Mouse (Mus musculus) kidney, adult 8-10 months (tissue): ENCODE data around the gene Slco2b1.

Source experiments
- DNase-seq, 2 experiments: peaks; one replicate each; pipeline ENCODE4 v3.0.0; 2022

The Slco2b1 gene

GRCm38 (mm10) chr7:99648623-99649022 lies 62.5 kb downstream of the Slco2b1 start:
- DNase-seq, result peak in 1 of 2 experiments; percentile 36

GRCm38 (mm10) chr7:99644701-99645100 lies 66.4 kb downstream of the Slco2b1 start:
- DNase-seq, result no peak

DNA sequence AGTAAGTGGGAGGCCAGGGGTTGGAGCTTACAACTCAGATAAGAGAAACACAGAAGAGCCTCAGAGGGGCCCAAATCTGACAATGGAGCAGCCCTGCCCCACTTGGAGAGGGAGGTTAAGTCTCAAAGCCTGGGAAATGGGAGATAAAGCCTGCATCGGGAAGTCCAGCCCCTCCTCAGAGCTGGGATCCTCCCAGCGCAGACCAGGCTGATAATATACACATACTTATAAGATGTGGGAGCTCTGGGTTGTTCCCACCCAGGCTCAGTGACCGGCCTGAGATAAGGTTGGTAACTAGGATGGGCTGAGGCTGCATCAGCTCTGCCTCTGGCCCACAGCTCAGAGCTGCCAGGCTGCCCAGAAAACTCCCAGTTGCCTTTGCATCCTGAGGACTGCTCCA lies 69.1 kb downstream of the Slco2b1 start:
- DNase-seq, result no peak

DNA sequence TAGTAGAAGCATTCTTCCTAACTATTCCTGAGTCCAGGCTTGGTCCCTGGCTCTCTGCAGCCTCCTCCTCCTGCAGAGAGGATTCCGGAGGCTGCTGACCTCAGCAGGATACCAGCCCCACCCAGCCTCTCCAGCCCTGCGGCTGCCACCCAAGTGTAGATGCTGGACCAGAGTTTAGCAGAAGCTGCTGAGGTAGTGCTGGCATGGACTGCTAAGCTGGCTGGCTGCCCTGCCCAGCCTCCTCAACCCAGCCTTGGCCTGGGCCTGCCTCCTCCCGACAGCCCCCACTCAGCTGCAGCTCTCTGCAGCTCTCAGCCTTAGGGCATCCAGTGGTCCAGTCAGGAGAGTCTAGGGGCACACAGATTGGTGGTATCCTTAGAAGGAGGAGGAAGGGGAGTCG lies 69.9 kb downstream of the Slco2b1 start:
- no peak for DNase-seq

DNA sequence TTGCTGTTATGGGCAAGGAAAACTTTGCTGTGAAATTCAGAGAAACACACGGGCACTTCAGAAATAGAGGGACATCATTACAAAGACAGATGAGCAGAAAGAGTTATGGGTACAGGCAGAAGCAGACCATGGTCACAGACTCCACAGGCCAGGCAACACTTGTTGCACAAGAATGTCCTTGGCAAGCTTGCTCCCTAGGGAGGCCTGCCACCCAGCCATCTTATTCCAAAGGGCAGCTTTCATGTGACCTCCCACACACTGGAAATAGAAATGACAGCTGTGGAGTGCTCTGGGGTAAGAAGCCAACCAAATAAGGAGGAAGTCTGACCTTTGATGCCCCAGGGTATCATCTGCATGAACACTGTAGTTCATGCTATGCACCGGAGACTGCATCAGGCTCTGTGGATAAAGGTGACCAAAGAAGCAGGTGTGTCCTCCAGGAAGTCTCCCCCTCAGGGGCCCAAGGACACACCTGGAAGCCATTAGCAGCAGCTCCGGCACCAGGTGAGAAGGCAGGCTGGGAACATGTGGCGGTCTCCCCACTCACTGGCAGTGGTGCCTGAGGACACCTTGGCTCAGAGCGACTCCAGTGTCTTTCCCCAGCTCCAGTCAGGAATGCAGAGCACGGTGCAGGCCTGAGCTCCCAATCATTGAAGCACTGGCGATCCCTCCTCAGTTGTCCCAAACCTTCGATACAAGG lies 77.0 kb downstream of the Slco2b1 start:
- no peak for DNase-seq

GRCm38 (mm10) chr7:99632286-99632685 lies 78.9 kb downstream of the Slco2b1 start:
- no peak for DNase-seq

GRCm38 (mm10) chr7:99627366-99627765 lies 83.8 kb downstream of the Slco2b1 start:
- no peak for DNase-seq

- peak; percentile 50 to 51 for DNase-seq
Measured at GRCm38 (mm10) chr7:99626376-99627270, 84.5 kb downstream of the Slco2b1 start, which contains the start of gene Tpbgl. Gene Tpbgl (minus strand): TSS chr7:99627103.

- peak; percentile 77 to 79 for DNase-seq
Measured at GRCm38 (mm10) chr7:99625722-99626375, 85.3 kb downstream of the Slco2b1 start.

DNA sequence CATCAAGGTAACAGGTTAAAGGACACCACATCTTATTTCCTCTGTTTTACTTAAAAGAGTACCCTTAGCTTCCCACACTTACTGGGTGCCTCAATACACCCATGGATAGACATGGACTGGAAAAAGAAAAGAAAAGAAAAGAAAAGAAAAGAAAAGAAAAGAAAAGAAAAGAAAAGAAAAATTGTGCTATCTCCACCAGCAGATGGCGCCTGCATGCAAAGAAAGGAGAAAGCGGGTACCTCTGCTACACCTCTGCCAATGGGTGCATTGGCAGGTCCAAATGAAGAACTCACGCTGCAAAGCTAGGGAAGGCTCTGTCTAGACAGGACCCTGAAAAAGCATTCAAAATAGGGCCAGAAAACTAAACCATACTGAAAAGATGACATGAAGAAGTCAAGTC lies 92.3 kb downstream of the Slco2b1 start:
- DNase-seq, result peak; percentile 15 to 22

DNA sequence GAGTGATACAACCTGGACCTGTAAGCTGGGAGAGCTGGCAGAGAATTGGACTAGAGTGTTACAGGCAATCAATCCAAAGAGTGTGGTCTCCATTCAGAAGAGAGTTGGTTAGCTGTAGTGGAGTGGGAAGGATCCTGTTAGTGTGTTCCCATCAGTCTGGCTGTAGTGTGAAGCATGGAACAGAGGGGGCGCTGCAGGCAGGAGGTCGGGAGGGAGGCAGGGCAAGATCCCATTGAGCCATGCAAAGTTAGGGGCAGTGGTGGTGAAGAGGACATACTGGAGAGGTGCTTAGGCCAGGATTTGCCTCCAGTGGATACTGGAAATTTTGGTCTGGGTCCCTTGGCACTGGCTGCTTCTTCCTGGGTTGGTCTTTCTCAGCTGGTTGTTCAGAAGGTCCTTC lies 92.9 kb downstream of the Slco2b1 start:
- no peak for DNase-seq
